Mouse (Mus musculus) left cerebral cortex, postnatal 10 days (tissue): Measurements from ENCODE around the gene Ak5. TPM values are rescaled to one million over a fixed set of nuclear protein-coding genes. Genes with fewer than 3 reads are reported as not detected.
"Not testable (repeated sequence)": the region's sequence is repeated elsewhere in the genome, so short reads cannot be mapped to it uniquely, and the experiment has no call there.

Experiments
- DNase-seq, 2 experiments: peaks; one replicate each; pipeline ENCODE4 v3.0.0; 2021 to 2022; ENCODE audit warnings: low spot score in 2 of 2, mixed read lengths in 1 of 2; ENCODE audit errors: extremely low spot score in 1 of 2
- intact Hi-C: fragments of 180-260 bp; cut with DNase I; formaldehyde crosslinking; loops from one replicate; pipeline ENCODE4 v1.15.1; 2025
- total RNA-seq, 2 experiments: library from RNA; stranded (reverse); gene quantifications; 2 replicates each; pipeline ENCODE4 v1.2.3; 2021

Gene Ak5
- total RNA-seq, 2 experiments from 2014 or later: 77.3 to 88.1 TPM

GRCm38 (mm10) chr3:152658592-152658991 lies 9.6 kb downstream of the Ak5 start:
- no peak for DNase-seq
- intact Hi-C loops: no loop called here

DNA sequence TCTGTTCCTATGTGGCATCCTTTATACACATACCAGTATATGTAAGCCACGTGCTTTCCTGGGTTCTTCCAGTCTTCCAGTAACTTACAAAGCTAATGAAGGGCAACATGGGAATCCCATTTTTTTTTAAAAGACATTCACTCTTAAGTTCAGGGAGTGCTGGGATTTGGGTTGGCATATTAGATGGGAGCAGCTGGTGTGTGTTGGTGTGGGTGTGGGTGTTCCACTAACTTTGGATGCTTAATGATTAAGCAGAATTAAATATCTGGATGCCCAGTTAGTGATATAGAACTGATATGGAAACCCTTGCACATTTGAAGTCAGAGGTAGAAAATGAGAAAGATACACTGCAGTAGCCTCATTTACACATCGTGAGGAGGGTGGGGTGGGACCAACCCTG lies 16.2 kb downstream of the Ak5 start:
- DNase-seq: no peak
- intact Hi-C loops: no loop called here

- DNase-seq: no peak
Observed at GRCm38 (mm10) chr3:152644610-152645009, 23.6 kb downstream of the Ak5 start.

DNA sequence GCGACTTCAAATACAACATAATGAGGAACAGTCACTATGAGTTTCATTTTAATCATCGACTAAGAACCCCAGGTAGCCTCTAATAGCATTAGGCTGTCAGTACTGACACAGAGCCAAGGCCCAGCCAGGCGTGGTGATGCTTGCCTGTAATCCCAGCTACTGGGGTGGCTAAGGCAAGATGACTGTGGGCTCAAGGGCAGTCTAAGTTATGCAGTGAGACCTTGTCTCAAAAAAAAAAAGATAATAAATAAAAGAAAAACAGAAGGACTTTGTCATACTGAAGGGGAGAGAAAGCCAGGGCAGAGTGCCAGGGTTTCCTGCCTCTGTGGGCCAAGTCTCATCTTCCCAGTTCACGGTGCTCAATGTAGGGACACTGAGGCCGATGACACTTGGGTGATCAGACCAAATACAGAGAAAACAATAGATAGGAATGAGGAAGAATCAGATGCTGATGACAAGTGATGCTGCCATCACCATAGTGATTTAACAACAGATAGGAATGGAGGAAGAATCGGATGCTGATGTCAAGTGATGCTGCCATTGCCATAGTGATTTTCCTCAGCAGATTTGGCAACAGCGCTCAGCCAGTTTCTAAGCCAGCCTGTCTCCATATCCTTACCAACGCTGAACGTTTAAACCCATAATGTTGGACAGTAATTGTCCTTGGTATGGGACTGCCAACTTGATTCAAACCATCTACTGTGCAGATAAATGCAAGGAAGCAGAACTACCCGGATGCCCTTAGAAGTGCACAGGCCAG lies 42.9 kb downstream of the Ak5 start:
- no peak for DNase-seq

More at GRCm38 (mm10) chr3:152644610-152645009, 23.6 kb downstream of the Ak5 start:
- intact Hi-C loops: no loop called here

DNA sequence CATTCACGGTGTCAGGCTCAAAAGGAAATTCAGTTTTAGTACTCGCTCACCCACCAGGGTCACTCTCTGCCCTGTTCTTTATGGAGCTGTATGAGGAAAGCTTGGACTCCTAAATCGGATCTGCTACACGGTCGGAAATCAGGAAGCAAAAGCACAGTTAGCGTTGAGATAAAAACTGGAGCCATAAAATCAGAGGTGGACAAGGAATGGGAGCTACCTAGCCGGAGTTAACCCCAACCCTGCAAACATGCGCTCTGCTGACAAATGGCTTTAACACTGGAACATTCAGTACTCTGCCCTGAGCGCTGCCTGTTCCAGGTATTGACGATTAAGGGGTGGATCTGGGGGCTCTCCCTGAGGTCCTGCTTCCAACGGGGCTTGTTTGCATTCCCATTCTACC lies 47.6 kb downstream of the Ak5 start:
- DNase-seq: no peak
- intact Hi-C loops: no loop called here

More for the DNA sequence above, 42.9 kb downstream of the Ak5 start:
- intact Hi-C loops: no loop called here

- intact Hi-C loops: no loop called here
- DNase-seq: no peak
Observed at GRCm38 (mm10) chr3:152620058-152620457, 48.1 kb downstream of the Ak5 start.

DNA sequence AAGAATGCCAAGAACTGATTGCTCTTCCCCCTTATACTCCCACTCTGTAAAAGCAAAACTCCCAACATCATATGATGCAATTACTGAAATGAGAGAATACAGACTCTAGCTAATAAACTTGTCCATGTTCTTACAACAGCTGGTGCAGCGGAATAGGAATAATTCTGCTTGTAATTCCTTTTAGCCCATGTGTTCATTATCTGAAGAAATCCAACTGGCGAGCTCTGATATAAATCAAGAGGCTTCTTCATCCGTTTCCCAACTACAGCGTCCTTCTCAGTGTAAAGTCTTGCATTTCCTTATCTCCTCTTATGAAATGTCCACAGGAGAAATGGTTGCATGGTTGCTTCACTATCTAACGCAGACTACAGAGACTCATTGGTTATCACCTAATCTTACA lies 59.1 kb downstream of the Ak5 start:
- intact Hi-C loops: no loop called here
- DNase-seq: no peak

DNA sequence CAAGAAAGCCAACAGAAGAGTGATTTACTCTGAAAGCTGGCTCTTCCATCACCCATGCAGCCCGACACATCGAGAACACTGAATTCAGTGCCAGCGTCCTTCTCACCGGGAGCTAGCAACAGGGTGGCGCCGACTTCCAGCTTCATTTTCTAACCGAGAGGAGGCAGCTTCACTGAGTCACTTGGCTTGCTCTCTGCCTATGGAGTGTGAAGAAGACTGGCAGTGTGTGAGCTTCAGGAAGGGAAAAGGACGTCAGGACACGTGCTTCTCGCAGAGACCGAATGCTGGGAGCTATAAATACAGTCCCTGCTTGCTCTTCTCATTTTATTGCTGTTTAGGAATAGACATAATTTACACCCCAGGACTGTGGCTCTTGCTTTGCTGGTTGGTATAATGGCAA lies 62.3 kb downstream of the Ak5 start:
- intact Hi-C loops: no loop called here
- DNase-seq: peak; percentile 38 to 57

DNA sequence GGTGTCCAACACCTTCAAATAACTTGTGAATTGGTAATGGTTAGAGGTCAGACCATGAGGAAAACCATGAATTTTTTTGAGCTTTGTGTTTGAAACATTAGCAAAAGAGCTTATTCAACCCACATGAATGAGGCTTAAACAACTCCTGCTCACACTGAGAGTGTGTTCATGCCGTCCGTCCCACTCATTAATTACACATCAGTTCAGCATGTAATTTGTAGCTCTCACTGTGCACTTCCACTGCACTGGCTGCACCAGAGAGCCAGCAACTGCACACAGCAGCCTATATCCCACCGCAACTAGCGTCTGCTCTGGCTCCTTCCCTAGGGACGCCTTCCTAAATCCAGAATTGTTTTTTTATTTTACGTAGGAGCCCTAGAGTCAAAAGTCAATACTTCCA lies 68.5 kb downstream of the Ak5 start:
- intact Hi-C loops: no loop called here
- DNase-seq: no peak

DNA sequence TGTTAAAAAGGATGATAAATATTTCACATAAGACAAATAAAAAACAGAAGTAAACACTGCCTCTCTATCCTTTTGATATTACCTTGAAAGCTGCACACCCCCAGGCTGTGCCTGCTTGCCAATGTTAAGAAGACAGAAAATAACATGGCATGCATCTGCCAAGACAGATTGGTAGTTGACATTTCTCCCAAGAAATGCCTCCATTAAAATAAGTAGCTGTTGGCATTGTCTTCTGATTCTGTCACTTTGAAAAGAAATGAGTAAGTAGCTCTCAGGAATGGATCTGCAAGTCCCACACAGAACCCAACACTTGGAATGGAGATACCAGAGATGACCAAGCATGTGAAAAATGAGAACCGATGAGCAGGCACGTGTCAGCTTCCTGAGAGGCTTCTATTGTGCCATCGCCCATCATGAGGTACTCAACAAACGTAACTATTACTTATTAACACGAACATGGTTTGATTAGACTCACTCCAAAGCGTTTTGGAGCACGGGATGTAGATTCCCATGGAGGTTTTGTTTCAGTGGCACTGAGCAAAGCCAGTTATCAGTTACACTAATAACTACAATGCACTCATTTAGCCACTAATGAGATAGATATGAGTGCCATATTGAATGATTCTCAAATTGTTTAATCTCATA lies 71.6 kb downstream of the Ak5 start:
- DNase-seq: no peak
- intact Hi-C loops: no loop called here

GRCm38 (mm10) chr3:152592767-152593425 lies 75.3 kb downstream of the Ak5 start:
- intact Hi-C loops: no loop called here
- DNase-seq: peak in 1 of 2 experiments; percentile 29

DNA sequence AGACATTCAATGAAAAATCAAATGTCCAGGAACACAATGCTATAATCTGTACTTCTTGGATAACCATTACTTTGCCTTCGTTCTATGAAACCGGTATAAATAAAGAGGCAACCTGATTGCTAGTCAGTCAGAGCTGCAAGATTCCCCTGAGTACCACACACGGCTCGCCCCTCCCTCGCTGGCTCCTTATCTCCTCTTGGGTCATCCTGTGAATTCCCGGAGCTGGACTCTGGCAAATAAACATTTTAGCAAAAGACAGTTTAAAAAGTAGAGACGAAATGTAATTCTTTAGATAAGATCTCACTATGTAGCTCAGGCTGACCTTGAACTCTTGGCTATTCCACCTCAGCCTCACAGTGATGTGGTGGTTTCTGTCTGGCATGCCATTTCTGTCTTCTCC lies 77.7 kb downstream of the Ak5 start:
- intact Hi-C loops: no loop called here
- no peak for DNase-seq

DNA sequence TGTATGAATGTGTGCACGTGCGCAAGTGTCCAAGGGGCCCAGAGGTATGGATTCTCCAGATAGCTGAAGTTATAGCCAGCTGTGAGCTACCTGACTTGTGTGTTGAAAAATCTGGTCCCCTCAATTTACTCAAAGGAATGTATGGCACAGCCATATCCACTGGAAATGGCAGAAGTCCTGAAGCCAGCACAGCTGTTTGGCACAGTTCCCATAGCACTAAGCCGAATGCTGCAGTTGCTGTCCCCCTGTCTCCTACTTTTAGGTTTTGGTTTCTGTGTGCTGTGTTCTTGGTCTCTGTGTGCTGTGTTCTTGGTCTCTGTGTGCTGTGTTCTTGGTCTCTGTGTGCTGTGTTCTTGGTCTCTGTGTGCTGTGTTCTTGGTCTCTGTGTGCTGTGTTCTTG lies 79.1 kb downstream of the Ak5 start:
- intact Hi-C loops, DNase-seq: not testable (repeated sequence)

- no peak for DNase-seq
- intact Hi-C loops: no loop called here
Observed at GRCm38 (mm10) chr3:152587007-152587406, 81.2 kb downstream of the Ak5 start.

GRCm38 (mm10) chr3:152586191-152586590 lies 82.0 kb downstream of the Ak5 start:
- DNase-seq: no peak
- intact Hi-C loops: no loop called here

DNA sequence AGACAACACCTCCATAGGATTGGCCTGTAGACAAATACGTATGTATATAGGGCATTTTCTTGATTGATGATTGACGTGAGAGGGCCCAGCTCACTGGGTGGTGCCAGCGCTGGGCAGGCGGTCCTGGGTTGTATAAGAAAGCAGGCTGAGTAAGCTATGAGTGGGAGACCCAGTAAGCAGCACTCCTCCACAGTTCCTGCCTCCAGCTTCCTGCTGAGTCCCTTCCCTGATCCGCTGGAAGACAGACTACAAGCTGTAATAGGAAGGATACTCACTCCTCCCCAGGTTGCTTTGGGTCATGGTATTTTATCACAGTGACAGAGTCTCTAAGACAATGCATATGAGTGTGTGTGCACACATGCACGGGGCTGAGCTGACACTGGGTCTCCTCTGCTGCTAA lies 82.6 kb downstream of the Ak5 start:
- intact Hi-C loops: no loop called here
- no peak for DNase-seq

- no peak for DNase-seq
- intact Hi-C loops: no loop called here
Observed at GRCm38 (mm10) chr3:152583033-152583432, 85.1 kb downstream of the Ak5 start.

- intact Hi-C loops: not testable (repeated sequence)
Observed at GRCm38 (mm10) chr3:152581853-152582252, 86.3 kb downstream of the Ak5 start.

GRCm38 (mm10) chr3:152579984-152580591 lies 88.1 kb downstream of the Ak5 start:
- intact Hi-C loops: no loop called here
- no peak for DNase-seq

More at GRCm38 (mm10) chr3:152581853-152582252, 86.3 kb downstream of the Ak5 start:
- not testable (repeated sequence) for DNase-seq
